Comparison of ENCODE assay signal across 9 mouse cellular contexts in the genomic region with DNA sequence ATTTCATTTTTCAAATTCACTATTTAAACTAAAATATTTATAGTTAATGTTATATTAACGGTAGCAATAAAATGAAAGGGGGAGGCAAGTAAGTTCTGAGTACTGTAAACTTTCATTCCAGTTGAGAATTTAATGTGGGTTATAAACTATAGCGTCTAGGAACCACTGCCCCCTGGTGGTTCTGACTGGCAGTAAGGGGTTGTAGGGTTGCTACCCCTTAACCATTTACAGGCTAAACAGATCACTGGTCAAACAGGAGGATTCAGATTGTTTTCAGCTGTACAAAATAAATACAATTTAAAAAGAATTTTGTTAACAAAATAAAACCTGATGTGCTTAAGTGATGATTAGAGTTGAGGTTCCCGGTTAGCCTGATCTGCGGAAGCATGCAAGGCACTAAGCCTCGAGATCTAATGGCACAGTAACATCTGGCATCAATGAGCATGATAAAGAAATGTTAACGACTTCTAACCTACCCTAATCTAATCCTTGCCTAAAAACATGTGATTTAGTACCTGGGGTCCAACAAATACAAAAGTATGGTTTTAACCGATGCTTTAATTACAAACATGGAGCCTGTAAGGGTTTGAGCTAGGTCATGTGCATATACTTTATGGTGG. TPM values are rescaled to one million over a fixed set of nuclear protein-coding genes. Genes with fewer than 3 reads are reported as not detected.
DNase-seq lines count a peak whose midpoint lies in the region; ATAC-seq and TF ChIP-seq lines count a peak whose summit lies in the region.
"Had no signal": no experiment of that assay in that cellular context is flagged by ENCODE, and none has a peak within 500 bp of the region (broad histone marks: within the 10 kb centered on the region; RNA-seq: fewer than 3 reads in every experiment).

No protein-coding gene starts in this region.

- WGBS in heart, embryonic 10.5 days = 77% methylated on average over 7 of the region's 7 CpGs

- H3K4me3 ChIP-seq in heart, embryonic 10.5 days = no peak overlapping the region
- H3K4me3 ChIP-seq in G1E (ENCODE audit: low read depth, low read length) = no peak overlapping the region
- H3K4me3 ChIP-seq: lung, embryonic 15.5 days had no signal

- 0 out of 2 replicates have a peak, but pooled peaks have one; percentile 43 for TF ChIP-seq CTCF in G1E (IDR thresholded peaks at IDR 0.05; ENCODE audit: low read depth, low read length)

- no peaks in the 10 kb centered on the region for H3K9me3 ChIP-seq in heart, embryonic 10.5 days
- H3K9me3 ChIP-seq in G1E (replicated peaks) = no peaks in the 10 kb centered on the region
- H3K9me3 ChIP-seq: lung, embryonic 15.5 days had no signal

- peaks cover 12% of the 10 kb centered on the region for H3K36me3 ChIP-seq in heart, embryonic 10.5 days
- H3K36me3 ChIP-seq in G1E (replicated peaks) = peaks cover 46% of the 10 kb centered on the region

- no peaks in the 10 kb centered on the region for H3K27me3 ChIP-seq in heart, embryonic 10.5 days (ENCODE audit: insufficient read depth, poor library complexity, severe bottlenecking)
- H3K27me3 ChIP-seq in G1E (ENCODE audit: insufficient read depth, low read length) = no peaks in the 10 kb centered on the region
- H3K27me3 ChIP-seq: lung, embryonic 15.5 days had no signal

- H3K27ac ChIP-seq in heart, embryonic 10.5 days = no peak overlapping the region
- H3K27ac ChIP-seq: lung, embryonic 15.5 days had no signal

- peak; percentile 22 for DNase-seq in heart, adult 8-10 months (ENCODE audit: low spot score)
- no peak for DNase-seq in heart, embryonic 10.5 days (ENCODE audit: low spot score)
- no peak for DNase-seq in G1E (ENCODE audit: low spot score)
- DNase-seq in heart, postnatal 36 days = peak; percentile 11 to 49
- peak; percentile 23 to 81 for DNase-seq in layer of hippocampus, postnatal 25 days (ENCODE audit: extremely low spot score in 1 of 2, low spot score in 1 of 2)
- peak; percentile 16 to 25 for DNase-seq in thymus, adult 18-20 months

- intact Hi-C loops in heart, postnatal 36 days (cut with DNase I) = loop anchor here (2.0 kb wide), 1 partner anchor 299 kb away; no protein-coding TSS in a partner anchor

- no peaks in the 10 kb centered on the region for H3K4me1 ChIP-seq in heart, embryonic 10.5 days
- H3K4me1 ChIP-seq in G1E (ENCODE audit: insufficient read depth, low read depth, low read length) = no peaks in the 10 kb centered on the region
- H3K4me1 ChIP-seq: lung, embryonic 15.5 days had no signal

- ATAC-seq in G1E (ENCODE audit: extremely low read depth, insufficient number of reproducible peaks, low FRiP score, poor library complexity, severe bottlenecking) = peak; percentile 76
- ATAC-seq in common myeloid progenitor, adult 5-6 weeks (replicated peaks; ENCODE audit: low read depth, poor library complexity, severe bottlenecking) = peak; percentile 99
- peak; percentile 90 for ATAC-seq in megakaryocyte, adult 5-6 weeks (ENCODE audit: poor library complexity, severe bottlenecking)

RNA-seq across cellular contexts. Expression of a gene that starts 35.8 kb away (rescaled TPM):
- total RNA-seq in heart, adult 8-10 months (2022) = under 1 TPM in 1 of 4 experiments, not detected in 3; 0.23 TPM
- not detected in 2 replicates for polyA plus RNA-seq in heart, embryonic 10.5 days (2016; fragmentation: Nextera tagmentation; extraction: Ambion mirVana)
- total RNA-seq in G1E (2014; fragmentation: Nextera tagmentation) (not detected in 2 replicates), G1E (2017) (0.44 TPM in 1 of 2 replicates, not detected in the other)
- polyA plus RNA-seq in G1E (2012) = not detected in 2 replicates
- total RNA-seq in common myeloid progenitor, adult 5-6 weeks (2017) = not detected in 2 replicates
- total RNA-seq in heart, postnatal 36 days (2021) = not detected
- total RNA-seq in layer of hippocampus, postnatal 25 days (2021) = 1 to 10 TPM in 1 of 2 experiments, under 1 TPM in 1; 0.71 to 1.0 TPM
- total RNA-seq in megakaryocyte, adult 5-6 weeks (2015) = 0.14 TPM in 1 of 2 replicates, not detected in the other
- not detected in 2 replicates for total RNA-seq in megakaryocyte, adult 5-6 weeks (2017)
- polyA plus RNA-seq: lung, embryonic 15.5 days had no signal

RNA-seq across cellular contexts. Expression of a gene that starts 38.9 kb away (rescaled TPM):
- total RNA-seq in heart, adult 8-10 months (2022) = 10 to 100 TPM; 21.7 to 29.8 (median 23.1) TPM
- 62.0 and 76.0 TPM in 2 replicates for polyA plus RNA-seq in heart, embryonic 10.5 days (2016; fragmentation: Nextera tagmentation; extraction: Ambion mirVana)
- total RNA-seq in G1E (2014; fragmentation: Nextera tagmentation) = 29.2 and 30.7 TPM in 2 replicates
- total RNA-seq in G1E (2017) = 100 and 114 TPM in 2 replicates
- 1.6 and 3.6 TPM in 2 replicates for polyA plus RNA-seq in G1E (2012)
- total RNA-seq in common myeloid progenitor, adult 5-6 weeks (2017) = 117 and 129 TPM in 2 replicates
- total RNA-seq in heart, postnatal 36 days (2021) = 10 to 100 TPM; 26.9 to 30.0 TPM
- total RNA-seq in layer of hippocampus, postnatal 25 days (2021) = 10 to 100 TPM; 54.6 to 60.2 TPM
- 81.3 and 90.3 TPM in 2 replicates for total RNA-seq in megakaryocyte, adult 5-6 weeks (2015)
- total RNA-seq in megakaryocyte, adult 5-6 weeks (2017) = 150 and 165 TPM in 2 replicates

RNA-seq across cellular contexts. Expression of a gene that starts 39.6 kb away (rescaled TPM):
- total RNA-seq in heart, adult 8-10 months (2022) = 1 to 10 TPM; 3.1 to 4.9 (median 3.6) TPM
- polyA plus RNA-seq in heart, embryonic 10.5 days (2016; fragmentation: Nextera tagmentation; extraction: Ambion mirVana) = 0.76 and 1.3 TPM in 2 replicates
- total RNA-seq in G1E (2014; fragmentation: Nextera tagmentation) (not detected in 2 replicates), G1E (2017) (0.12 and 0.55 TPM in 2 replicates)
- polyA plus RNA-seq in G1E (2012) = not detected in 2 replicates
- 3.2 and 4.1 TPM in 2 replicates for total RNA-seq in common myeloid progenitor, adult 5-6 weeks (2017)
- total RNA-seq in heart, postnatal 36 days (2021) = 1 to 10 TPM; 4.3 to 5.7 TPM
- 100 to 1,000 TPM; 173 to 185 TPM for total RNA-seq in layer of hippocampus, postnatal 25 days (2021)
- total RNA-seq in megakaryocyte, adult 5-6 weeks (2015) = 0.76 and 2.4 TPM in 2 replicates
- 1.1 and 3.4 TPM in 2 replicates for total RNA-seq in megakaryocyte, adult 5-6 weeks (2017)

Comparison
In these comparisons a context has a peak if more than half of its experiments do, and no peak if none do; other contexts are left out.
1. DNase-seq: peak in heart, adult 8-10 months (single experiment), heart, postnatal 36 days (2 of 2), layer of hippocampus, postnatal 25 days (2 of 2) and thymus, adult 18-20 months (2 of 2); none in heart, embryonic 10.5 days (single experiment) and G1E (single experiment).
2. RNA of a gene that starts 39.6 kb away (total RNA-seq): 173 to 185 TPM in layer of hippocampus, postnatal 25 days; 4.3 to 5.7 TPM in heart, postnatal 36 days, 3.2 to 4.1 TPM in common myeloid progenitor, adult 5-6 weeks, 3.1 to 4.9 TPM in heart, adult 8-10 months, 0.76 to 3.4 TPM in megakaryocyte, adult 5-6 weeks and 0.12 to 0.55 TPM in G1E; every median in the first group is over 10 times any median in the second.
3. Peak in every context shown above with its lines, with median percentiles within 50 percentile points of each other: ATAC-seq.